Mouse (Mus musculus) kidney, embryonic 14.5 days (tissue): Measurements from ENCODE around the gene Crabp2. TPM values are rescaled to one million over a fixed set of nuclear protein-coding genes. Genes with fewer than 3 reads are reported as not detected.
A peak's percentile ranks its signal among the peaks of the same experiment; 100 is the strongest.

Experiments
- ATAC-seq: fragments of 200-750 bp; cut with Nextera tagmentation; 2 replicates; pipeline ENCODE4 v1.8.0; 2017; ENCODE audit warnings: moderate number of reproducible peaks, mild to moderate bottlenecking, moderate TSS enrichment, moderate library complexity; ENCODE audit not compliant: low FRiP score, low TSS enrichment
- H3K27ac ChIP-seq: fragments of 300-500 bp; sonication (generic); 2 replicates; pipeline ENCODE4 v1.5.1; 2014; ENCODE audit warnings: low read depth, mild to moderate bottlenecking, low read length, moderate library complexity, mixed read lengths
- H3K27me3 ChIP-seq: fragments of 300-500 bp; sonication (generic); 2 replicates; pipeline ENCODE4 v1.6.1; 2014; ENCODE audit warnings: mild to moderate bottlenecking, low read length; ENCODE audit not compliant: control insufficient read depth, insufficient read depth
- H3K36me3 ChIP-seq: fragments of 300-500 bp; sonication (generic); 2 replicates; pipeline ENCODE4 v1.6.1; 2014; ENCODE audit warnings: low read length, mixed read lengths; ENCODE audit not compliant: control insufficient read depth, insufficient read depth
- H3K4me1 ChIP-seq: fragments of 300-500 bp; sonication (generic); 2 replicates; pipeline ENCODE4 v1.6.1; 2014; ENCODE audit warnings: low read length, mixed read lengths; ENCODE audit not compliant: control insufficient read depth, insufficient read depth
- H3K4me2 ChIP-seq: fragments of 300-500 bp; sonication (generic); replicated peaks from 2 replicates; pipeline ENCODE4 v1.6.1; 2014; ENCODE audit warnings: low read depth, mild to moderate bottlenecking, low read length
- H3K4me3 ChIP-seq: fragments of 300-500 bp; sonication (generic); 2 replicates; pipeline ENCODE4 v1.5.1; 2014; ENCODE audit warnings: mild to moderate bottlenecking, low read length
- H3K9ac ChIP-seq: fragments of 300-500 bp; sonication (generic); 2 replicates; pipeline ENCODE4 v1.6.1; 2014; ENCODE audit warnings: low read depth, mild to moderate bottlenecking, low read length, moderate library complexity
- H3K9me3 ChIP-seq: fragments of 300-500 bp; sonication (generic); 2 replicates; pipeline ENCODE4 v1.6.1; 2016; ENCODE audit warnings: low read length; ENCODE audit not compliant: control insufficient read depth
- WGBS: fragments of 180-500 bp; shearing (Covaris S2); extraction: QIAGEN DNeasy Blood & Tissue Kit; methylation state at CpG from one replicate; pipeline ENCODE4 v1.1.7; 2014; 5-methylcytosine and 5-hydroxymethylcytosine counted together
- polyA plus RNA-seq: library from polyadenylated mRNA; unstranded; fragments of >200 nt; fragmentation: Nextera tagmentation; extraction: Ambion mirVana; gene quantifications from 2 replicates; pipeline ENCODE4 v1.2.1, GENCODE M21; 2014

The Crabp2 gene
- polyA plus RNA-seq, 1 experiment from 2014 or later: 113 TPM

- Histone ChIP-seq H3K9me3 (no peaks in the 10 kb centered on the region), H3K9ac (peak overlapping the region; percentile 99), H3K4me2 (peak overlapping the region; percentile 69), H3K27me3 (no peaks in the 10 kb centered on the region), H3K27ac (peak overlapping the region; percentile 94), H3K36me3 (no peaks in the 10 kb centered on the region), H3K4me3 (peak overlapping the region; percentile 99), H3K4me1 (peaks cover 31% of the 10 kb centered on the region)
- under 1% methylated on average over 27 of the region's 27 CpGs for WGBS
- ATAC-seq: no peak
These were observed 41.2 kb upstream of the Crabp2 start for GRCm38 (mm10) chr3:87906981-87907857.

DNA sequence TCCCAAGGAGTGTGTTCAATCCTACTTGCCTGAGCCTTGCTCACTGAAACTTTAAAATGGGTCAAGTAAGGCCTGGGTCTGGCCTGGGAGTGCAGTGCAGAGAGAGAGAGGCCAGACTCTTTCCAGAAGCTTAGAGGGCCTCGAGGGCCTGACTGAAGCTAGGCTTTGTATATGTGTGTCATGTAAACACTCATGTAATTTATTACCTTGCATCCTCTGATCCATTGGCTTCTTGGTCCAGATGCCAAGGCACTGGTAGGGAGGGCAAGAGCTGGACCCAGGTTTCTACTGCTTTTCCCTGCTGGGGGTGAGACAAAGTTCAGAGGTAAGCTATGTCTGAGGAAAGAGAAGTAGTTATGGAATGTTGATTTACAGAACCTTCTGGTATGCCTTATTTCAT, 40.6 kb upstream of the Crabp2 start:
- peaks cover under 1% of the 10 kb centered on the region; the same call in 1 of the 2 replicates for H3K36me3 ChIP-seq
- no peaks in the 10 kb centered on the region for H3K27me3 ChIP-seq
- 0% methylated on average over 1 of the region's 1 CpGs for WGBS
- peak overlapping the region; percentile 94; the same call in 1 of the 2 replicates for H3K27ac ChIP-seq
- H3K9me3 ChIP-seq: no peaks in the 10 kb centered on the region
- peaks cover 31% of the 10 kb centered on the region for H3K4me1 ChIP-seq
- H3K4me2 ChIP-seq: peak overlapping the region; percentile 69
- peak overlapping the region; percentile 99 for H3K4me3 ChIP-seq
- peak overlapping the region; percentile 99 for H3K9ac ChIP-seq
- no peak for ATAC-seq

GRCm38 (mm10) chr3:87909381-87909780, 39.1 kb upstream of the Crabp2 start:
- no peak for ATAC-seq
- peak overlapping the region; percentile 62 for H3K27ac ChIP-seq

DNA sequence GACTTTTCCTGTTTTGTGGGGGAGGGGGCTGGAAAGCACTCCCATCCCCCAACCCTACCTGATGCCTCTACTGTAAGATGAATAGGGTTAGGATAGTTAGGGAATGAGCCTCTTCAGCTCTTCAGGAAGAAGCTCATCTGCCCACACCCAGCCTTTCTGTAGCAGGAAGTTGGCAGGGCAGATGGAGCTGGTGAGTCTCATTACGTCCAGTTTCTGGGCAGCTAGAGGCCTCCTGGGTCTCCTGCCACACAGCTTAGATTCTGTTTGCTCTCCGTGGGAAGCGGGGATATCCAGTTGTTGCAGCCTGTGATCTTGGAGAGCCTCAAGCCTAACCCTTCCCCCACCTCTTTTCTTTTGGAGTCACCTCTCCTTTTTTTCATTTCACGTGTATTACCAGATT, 38.6 kb upstream of the Crabp2 start:
- Histone ChIP-seq H3K27me3 (no peaks in the 10 kb centered on the region), H3K4me2 (peak overlapping the region; percentile 69), H3K9me3 (no peaks in the 10 kb centered on the region), H3K4me3 (peak overlapping the region; percentile 36), H3K4me1 (peaks cover 31% of the 10 kb centered on the region), H3K36me3 (peaks cover 20% of the 10 kb centered on the region), H3K9ac (peak overlapping the region; percentile 53; the same call in 1 of the 2 replicates), H3K27ac (peak overlapping the region; percentile 83)
- WGBS: 9% methylated on average over 4 of the region's 4 CpGs
- no peak for ATAC-seq

More at GRCm38 (mm10) chr3:87909381-87909780, 39.1 kb upstream of the Crabp2 start:
- Histone ChIP-seq H3K9me3 (no peaks in the 10 kb centered on the region), H3K4me3 (no peak overlapping the region), H3K9ac (peak overlapping the region; percentile 53; the same call in 1 of the 2 replicates), H3K4me2 (peak overlapping the region; percentile 69), H3K27me3 (no peaks in the 10 kb centered on the region), H3K36me3 (peaks cover 15% of the 10 kb centered on the region), H3K4me1 (peaks cover 31% of the 10 kb centered on the region)
- 95% methylated on average over 2 of the region's 2 CpGs for WGBS

- H3K9ac ChIP-seq: peak overlapping the region; percentile 53; the same call in 1 of the 2 replicates
- H3K4me1 ChIP-seq: peaks cover 31% of the 10 kb centered on the region
- peaks cover 27% of the 10 kb centered on the region for H3K36me3 ChIP-seq
- ATAC-seq: peak; percentile 50
- peak overlapping the region; percentile 36 for H3K4me3 ChIP-seq
- H3K4me2 ChIP-seq: peak overlapping the region; percentile 69
- H3K27me3 ChIP-seq: no peaks in the 10 kb centered on the region
- 12% methylated on average over 12 of the region's 12 CpGs for WGBS
- H3K27ac ChIP-seq: peak overlapping the region; percentile 83
- H3K9me3 ChIP-seq: no peaks in the 10 kb centered on the region
These were observed 37.8 kb upstream of the Crabp2 start for GRCm38 (mm10) chr3:87910573-87911141.

DNA sequence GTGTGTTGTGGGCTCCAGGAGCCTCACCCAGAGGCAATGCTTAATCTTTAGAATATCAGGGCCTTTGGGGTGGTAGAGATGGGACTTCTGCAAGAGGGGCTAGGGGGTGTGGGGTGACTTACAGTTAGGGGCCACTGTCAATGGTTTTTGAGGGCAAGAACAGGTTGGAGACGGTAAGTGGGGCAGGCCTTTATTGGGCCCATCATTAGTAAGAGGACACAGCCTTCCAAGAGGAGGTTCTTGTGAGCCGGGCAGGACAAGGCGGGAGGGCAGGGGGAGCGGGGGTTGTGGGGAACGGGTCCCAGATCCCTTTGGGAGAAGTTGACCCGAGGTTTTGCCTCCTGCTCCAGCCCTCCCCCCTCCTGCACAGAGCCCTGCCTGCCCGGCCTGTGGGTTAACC, 35.0 kb upstream of the Crabp2 start:
- H3K4me1 ChIP-seq: peaks cover 21% of the 10 kb centered on the region
- H3K9ac ChIP-seq: no peak overlapping the region
- H3K4me3 ChIP-seq: no peak overlapping the region
- no peaks in the 10 kb centered on the region for H3K27me3 ChIP-seq
- ATAC-seq: no peak
- H3K4me2 ChIP-seq: no peak overlapping the region
- H3K27ac ChIP-seq: no peak overlapping the region
- peaks cover 45% of the 10 kb centered on the region for H3K36me3 ChIP-seq
- 81% methylated on average over 7 of the region's 7 CpGs for WGBS
- no peaks in the 10 kb centered on the region for H3K9me3 ChIP-seq

- Histone ChIP-seq H3K36me3 (peaks cover 45% of the 10 kb centered on the region), H3K4me1 (peaks cover 17% of the 10 kb centered on the region), H3K27me3 (no peaks in the 10 kb centered on the region), H3K9ac (no peak overlapping the region), H3K4me3 (no peak overlapping the region), H3K27ac (no peak overlapping the region), H3K4me2 (no peak overlapping the region), H3K9me3 (no peaks in the 10 kb centered on the region)
- WGBS: 96% methylated on average over 10 of the region's 10 CpGs
- no peak for ATAC-seq
These were observed 34.6 kb upstream of the Crabp2 start for GRCm38 (mm10) chr3:87913891-87914290.

- H3K9me3 ChIP-seq: no peaks in the 10 kb centered on the region
- no peak for ATAC-seq
- H3K9ac ChIP-seq: no peak overlapping the region
- WGBS: 84% methylated on average over 1 of the region's 1 CpGs
- H3K4me3 ChIP-seq: no peak overlapping the region
- peaks cover 51% of the 10 kb centered on the region for H3K36me3 ChIP-seq
- no peaks in the 10 kb centered on the region for H3K27me3 ChIP-seq
- H3K4me2 ChIP-seq: no peak overlapping the region
- H3K27ac ChIP-seq: no peak overlapping the region
- H3K4me1 ChIP-seq: no peaks in the 10 kb centered on the region
These were observed 31.5 kb upstream of the Crabp2 start for GRCm38 (mm10) chr3:87916990-87917389.

DNA sequence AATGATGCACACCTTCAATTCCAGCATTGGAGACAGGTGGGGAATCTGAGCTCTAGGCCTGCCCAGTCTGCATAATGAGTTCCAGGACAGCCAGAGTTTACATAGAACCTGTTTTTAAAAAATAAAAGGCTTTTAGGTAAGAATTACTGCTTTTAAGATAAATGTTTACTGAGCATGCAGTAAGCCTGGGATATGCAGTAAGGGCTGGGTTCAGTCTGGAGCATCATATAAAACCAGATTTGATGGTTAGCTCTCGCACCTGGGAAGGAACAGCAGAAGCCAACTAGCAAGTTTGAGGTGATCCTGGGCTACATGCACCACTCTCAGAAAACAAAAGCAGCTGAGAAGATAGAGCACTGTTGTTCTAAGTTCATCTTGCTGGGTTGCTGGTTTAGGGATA, 29.9 kb upstream of the Crabp2 start:
- H3K4me2 ChIP-seq: no peak overlapping the region
- ATAC-seq: no peak
- no peaks in the 10 kb centered on the region for H3K27me3 ChIP-seq
- 91% methylated on average over 1 of the region's 1 CpGs for WGBS
- no peak overlapping the region for H3K4me3 ChIP-seq
- no peaks in the 10 kb centered on the region for H3K9me3 ChIP-seq
- H3K4me1 ChIP-seq: no peaks in the 10 kb centered on the region
- peaks cover 60% of the 10 kb centered on the region for H3K36me3 ChIP-seq
- no peak overlapping the region for H3K27ac ChIP-seq
- no peak overlapping the region for H3K9ac ChIP-seq
